Mouse (Mus musculus) retina, embryonic 14.5 days (tissue): ENCODE data around the gene Olfr834.

Experiments
- DNase-seq: peaks from one replicate; pipeline ENCODE4 v3.0.0-alpha.2; 2015; ENCODE audit warnings: low spot score

The Olfr834 gene

DNA sequence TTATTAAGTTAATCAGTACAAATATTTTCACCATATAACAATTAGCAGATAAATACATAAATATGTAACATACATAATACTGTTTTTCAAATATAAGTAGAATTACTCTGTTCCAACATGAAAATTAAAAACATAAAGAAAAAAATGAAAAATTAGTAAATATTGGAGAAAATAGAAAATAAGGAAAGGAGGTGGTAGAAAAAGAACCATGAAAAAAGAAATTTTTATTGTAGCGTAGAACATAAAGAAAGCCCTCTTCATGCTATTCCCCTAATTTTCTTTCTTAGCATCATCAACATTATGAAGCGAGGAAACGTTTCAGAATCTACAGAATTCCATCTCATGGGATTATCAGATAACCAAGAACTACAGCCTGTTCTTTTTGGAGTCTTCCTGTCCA is at the start of gene Olfr834:
Gene Olfr834 (plus strand): TSS at position 301 of the 400 bp plus-strand sequence.
- DNase-seq = no peak

DNA sequence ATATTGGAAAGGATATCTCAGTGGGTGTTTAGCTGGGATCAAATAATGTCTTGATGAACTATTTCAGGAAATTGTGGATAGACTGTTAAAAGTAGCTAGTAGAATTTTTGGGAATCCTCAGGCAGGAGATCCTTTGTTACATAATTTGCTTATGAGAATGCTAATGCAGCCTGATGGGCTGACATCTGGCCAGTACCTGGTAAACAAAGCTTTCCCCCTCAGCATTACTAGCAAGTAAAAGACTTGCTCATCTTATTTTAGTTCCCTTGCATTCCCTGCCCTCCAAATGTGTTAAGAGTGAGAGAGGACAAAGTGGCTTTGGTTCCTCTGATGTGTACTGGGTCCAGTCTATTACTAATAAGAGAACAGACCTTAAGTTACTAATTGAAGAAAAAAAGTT is 25.8 kb upstream of the Olfr834 start:
- no peak for DNase-seq

DNA sequence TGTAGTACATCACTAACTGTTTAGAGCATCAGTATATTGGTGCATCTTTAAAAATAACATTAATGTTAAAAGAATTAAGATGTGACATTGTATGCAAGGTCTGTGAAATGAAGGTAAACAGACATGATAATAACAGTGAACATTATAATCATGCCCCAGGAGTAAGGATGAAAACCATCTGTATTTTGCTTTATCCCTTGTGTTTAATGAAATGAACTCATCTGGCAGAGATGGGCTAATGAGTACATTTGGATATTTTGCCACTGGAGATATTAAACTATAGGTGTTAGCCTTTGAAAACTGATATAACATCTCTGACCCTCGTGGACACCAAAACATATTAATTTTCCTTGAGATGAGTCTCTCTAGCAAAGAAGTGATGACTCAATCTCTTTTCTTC is 44.6 kb downstream of the Olfr834 start, which contains the start of gene Olfr835:
Gene Olfr835 (plus strand): TSS at position 301 of the 400 bp plus-strand sequence.
- DNase-seq = no peak
